Mouse (Mus musculus) layer of hippocampus, postnatal 14 days (tissue): ENCODE results near the gene Med27. TPM values are rescaled to one million over a fixed set of nuclear protein-coding genes. Genes with fewer than 3 reads are reported as not detected.

Experiments
- DNase-seq, 2 experiments: peaks; one replicate each; pipeline ENCODE4 v3.0.0; 2021 to 2022; ENCODE audit warnings: low spot score in 2 of 2, mixed read lengths in 1 of 2
- microRNA-seq, 2 experiments: library from miRNA; unstranded; fragments of <30 nt; microRNA quantifications; one replicate each; pipeline ENCODE4 v1.2.0; 2021
- total RNA-seq, 2 experiments: library from RNA; stranded (reverse); gene quantifications; 2 replicates each; pipeline ENCODE4 v1.2.3; 2021

The Med27 gene
- total RNA-seq, 2 experiments from 2014 or later = 41.5 to 42.0 TPM

DNA sequence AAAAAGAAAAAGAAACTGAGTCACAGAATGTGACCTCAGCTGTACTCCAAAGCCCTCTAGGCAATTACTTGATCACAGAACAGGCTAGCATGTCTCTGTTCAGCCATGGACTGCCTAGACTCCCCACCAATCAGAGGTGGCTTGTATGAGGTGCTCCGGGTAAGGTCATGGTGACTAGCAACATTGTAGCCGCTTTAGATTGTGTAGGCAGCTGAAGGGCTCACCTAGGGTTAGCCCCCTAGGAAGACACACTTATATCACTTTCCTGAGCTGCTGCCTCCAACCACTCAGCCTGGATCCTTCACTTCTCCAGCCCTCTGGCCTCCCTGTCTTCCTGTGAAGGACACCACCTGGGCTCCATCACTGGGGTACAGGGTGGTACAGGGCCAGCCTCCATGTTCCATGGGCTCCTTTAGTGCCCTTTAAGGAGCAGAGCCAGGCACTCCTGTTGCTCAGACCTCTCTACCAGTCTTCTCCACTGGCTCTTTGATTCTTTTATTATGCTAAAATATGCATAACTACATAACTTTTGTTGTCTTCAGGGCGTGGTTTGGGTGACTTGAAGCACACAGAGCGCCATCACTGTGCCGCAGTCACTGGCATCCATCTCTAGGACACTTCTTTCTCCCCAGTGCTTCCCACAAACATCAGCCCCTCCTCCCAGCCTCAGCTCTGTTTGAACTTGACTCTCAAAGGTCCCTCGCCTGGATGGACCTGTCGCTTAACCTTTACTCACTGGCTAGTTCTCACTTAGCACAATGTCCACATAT lies 205.4 kb downstream of the Med27 start:
- DNase-seq = no peak

DNA sequence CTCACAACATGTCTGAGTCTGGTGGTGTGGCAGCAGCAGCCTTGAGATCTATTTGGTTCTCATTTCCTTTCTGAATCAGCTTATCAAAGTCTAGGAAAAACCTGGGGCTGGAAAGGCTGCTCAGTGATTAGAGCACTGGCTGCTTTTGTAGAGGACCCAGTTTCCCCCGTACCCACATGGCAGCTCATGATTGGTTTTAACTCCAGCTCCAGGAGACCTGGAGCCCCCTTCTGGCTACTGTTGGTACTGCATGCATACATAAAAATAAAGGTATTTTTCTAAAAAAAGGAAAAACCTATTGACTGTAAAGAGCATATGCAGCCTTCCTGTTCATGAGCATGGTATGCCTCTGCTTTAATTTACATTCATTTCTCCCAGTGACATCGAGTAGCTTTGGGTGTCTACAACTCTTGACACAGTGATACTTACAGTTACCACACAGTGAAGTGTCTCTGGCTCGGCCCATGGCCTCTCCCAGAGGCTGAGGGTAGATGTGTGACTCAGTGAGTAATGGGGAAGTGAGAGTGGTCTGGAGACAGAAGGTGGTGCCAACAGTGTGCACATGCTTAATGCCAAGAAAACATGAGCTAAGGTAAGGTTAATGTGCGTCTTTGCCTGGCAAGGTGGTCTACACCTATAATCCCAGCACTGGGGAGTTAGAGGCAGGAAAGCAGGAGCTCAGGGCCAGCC lies 207.5 kb downstream of the Med27 start:
- peak in 1 of 2 experiments; percentile 57 for DNase-seq

DNA sequence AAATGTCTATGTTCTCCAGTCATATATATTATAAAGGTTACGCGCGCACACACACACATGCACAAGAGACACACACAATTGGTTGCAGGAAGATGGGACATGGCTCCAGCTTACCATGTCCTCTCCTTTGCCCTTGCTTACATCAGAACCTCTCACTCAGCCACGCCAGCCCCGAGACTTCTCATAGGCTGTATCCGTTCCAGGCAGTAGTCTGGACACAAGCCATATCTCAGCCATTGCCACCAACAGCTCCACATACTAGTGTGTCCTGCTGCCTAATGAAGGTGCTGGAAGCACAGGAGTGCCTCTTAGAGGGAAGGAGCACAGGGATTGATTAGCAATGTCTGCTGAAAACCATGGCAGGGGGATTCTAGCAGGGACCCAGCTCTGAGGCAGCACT lies 211.9 kb downstream of the Med27 start:
- no peak for DNase-seq

DNA sequence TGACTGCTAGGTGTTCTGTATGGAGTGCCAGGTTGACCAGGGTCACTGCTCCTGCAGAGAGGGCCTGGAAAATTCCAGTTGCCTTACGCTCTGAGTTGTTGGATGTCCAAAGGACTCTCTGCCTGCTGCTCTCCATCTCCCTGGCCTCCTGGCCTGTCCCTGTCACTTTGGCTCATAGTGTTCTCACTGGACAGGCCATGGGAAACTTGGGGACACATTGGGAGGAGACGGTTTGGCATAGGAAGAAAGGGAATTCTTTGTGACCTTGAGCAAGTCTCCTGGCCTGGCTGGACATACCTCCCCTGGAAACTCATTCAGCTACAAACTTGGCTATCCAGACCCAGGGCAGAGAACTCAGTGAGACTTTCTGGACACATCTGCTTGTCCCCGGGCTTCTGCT lies 213.3 kb downstream of the Med27 start:
- no peak for DNase-seq

DNA sequence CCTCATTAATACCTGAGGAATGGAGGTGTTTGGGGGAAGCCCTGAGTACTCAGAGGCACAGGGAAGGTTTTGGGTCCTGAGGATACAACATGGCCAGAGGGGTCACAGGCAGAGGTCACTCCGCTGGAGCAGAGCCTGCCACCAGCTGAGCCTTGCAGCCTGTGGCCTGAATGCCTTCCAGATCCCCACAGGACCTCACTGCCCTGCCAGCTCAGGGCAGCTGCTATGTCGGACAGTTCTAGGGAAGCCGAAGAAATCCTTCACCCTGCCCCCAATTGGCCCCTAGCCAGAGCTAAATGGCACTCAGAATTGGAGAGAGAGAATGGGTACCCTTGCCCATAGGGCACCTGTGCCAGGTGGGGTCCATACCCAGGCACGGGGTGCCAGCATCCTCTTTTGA lies 214.8 kb downstream of the Med27 start:
- DNase-seq = no peak

DNA sequence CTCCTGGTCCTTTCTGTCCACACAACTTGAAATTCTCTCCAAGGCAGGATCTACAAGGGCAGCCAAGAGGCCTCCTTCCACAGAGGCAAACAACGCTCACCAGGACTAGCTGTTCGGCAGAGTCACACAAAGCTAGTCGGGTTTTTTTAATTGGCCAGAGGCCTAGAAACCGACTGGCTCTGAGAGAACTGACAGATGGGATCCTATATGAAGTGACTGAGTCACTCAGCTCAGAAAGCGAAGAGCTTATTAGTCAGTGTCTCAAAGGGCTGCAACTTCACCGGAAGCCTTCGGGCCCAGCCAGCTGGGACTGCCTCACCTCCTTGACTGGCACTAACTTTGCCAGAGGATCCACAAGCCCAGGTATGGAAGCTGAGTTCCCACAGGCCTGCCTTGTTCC lies 217.4 kb downstream of the Med27 start:
- peak; percentile 50 to 80 for DNase-seq

DNA sequence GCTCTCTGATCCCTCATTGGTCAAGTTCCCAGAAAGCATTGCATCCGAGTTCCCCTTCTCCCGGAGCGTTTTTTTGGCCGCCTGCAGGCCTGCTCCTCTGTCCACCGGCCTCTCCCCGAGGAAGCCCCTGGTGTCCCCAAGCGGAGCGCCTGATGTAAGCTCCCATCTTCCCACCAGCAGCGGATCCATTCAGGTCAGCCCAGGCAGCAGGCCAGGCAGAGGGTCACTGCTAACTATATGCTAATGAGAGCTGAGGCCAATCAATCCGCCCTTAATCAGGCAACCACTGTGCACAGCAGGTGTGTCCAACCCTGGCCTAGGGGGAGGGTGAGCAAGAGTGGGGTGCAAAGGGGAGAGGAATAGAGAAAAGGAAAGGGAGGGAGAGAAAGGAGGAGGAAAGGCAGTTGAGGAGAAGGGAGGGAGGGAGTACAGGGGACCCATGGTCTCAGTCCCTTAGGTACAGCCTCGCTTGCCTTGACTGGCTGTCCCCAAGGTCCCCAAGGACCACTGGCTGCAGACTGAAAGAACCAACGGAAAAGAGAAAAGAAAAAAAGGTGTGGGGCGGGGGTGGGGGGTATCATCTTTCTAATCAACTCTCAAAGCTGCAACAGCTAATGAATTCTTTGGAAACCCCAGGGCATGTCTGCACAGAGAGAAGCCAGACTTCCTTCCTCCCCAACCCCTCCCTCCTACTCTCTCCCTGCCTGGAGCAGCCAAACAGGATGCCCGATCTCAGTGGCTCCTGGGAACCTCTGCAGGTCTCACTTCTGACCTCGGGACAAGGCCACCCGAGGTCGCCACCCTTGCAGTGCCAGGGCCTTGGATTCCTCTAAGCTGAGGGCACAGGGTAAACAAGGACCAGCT lies 219.2 kb downstream of the Med27 start:
- no peak for DNase-seq

DNA sequence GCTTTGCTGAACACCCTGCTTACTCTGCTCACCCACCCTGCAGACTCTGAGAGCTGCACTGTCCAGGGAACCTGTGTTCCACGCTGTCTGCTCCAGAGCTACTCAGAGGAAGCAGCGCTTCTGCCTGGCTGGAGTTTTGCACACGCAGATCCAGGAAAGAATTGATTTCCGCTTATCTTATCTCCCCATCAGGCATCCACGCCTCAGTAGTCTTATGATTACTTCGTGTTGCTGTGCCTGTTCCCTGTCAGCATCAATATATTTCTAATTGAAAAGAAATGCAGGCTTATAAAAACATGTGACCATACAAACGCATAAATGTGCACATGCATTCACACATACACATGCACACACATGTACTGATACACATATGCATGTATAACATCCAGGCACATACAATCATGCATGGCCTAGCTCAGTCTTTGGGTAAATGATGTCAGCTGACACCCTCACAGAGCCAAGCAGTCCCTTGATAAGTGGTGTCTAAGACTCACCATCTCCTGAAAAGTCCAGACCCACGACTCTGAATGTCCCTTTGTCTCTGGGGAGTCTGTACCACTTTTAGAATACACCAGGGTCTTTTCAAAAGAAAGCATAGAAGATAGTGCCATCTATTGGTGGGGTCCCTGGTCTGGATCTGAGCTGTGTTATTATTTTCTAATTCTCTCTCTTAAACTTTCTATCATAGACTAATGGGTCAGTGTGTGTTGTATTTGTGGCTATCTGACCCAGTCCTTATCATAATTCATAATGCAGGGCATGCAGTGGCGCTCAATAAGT lies 225.5 kb downstream of the Med27 start:
- peak in 1 of 2 experiments; percentile 23 for DNase-seq

DNA sequence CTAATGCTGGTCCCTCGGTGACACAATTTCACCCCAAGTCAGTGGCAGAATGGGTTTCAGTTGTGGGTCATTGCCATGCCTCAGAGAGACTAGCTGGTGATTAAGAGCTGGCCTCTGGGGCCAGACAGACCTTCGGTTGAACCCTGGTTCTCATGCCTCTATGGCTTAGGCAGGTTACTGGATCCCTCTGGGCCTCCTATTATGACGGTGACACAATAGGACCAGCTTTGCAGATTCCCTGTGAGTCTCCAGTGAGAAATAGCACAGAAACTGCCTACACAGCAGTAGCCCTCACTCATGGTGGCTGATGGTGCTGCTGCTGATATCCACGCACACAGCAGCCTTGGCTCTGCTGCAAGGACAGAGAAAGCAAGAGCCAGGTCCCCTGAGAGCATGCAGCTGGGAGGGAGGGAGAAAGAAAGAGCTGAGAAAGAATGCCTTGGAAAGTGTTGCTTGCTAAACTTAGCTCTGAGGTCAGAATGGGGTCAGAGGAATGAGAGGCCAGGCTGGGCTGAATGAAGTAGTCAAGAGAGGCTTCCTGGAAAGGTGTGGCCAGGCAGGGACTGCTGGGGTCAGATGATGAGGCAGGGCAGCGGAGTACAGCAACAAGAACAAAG lies 226.3 kb downstream of the Med27 start:
- DNase-seq = no peak

DNA sequence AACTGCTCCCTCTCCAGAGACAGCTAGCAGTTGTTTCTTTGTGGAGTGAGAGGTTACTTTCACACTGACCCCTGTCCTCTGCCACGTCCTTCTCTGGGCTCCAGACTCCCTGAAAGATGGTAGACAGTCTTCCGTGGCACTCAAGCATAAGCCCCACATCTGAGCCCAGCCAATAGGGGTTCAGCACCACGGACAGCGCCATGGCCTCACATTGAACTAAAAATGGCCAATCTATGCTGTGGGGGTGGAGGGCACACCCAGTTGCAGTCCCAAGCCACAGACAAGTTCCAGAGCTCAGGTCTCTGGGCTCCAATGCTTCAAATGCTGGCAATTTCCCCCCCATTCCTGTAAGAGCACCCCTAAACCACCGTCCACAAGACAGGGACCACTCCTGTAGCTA lies 227.0 kb downstream of the Med27 start:
- no peak for DNase-seq

DNA sequence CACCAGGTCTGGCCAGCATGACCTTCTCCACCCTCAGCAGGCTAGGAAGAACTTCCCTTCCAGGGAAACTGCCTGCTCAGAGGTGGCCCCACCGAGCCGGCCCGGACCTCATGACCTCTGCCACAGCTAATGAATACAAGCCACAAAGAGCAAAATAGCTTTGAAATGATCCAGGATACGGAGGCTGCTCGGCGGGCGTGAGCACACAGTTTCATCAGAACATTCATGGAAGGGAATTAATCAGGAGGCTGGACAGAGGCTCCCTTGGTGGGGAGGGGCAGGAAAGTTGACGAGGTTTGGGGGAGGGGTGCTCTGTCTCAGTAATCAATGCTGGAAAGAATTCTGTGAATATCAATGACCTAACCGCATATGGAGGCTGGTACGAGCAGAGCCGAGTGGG lies 227.6 kb downstream of the Med27 start:
- DNase-seq = no peak

Small RNA genes within 50 kb of the gene (microRNA-seq; reads per million reads assigned to microRNA genes)
- gene Mir133c = 0 reads per million in 2 experiments

Other genes starting within 250 kb of the Med27 start
- gene Setx, start 222.6 kb upstream of the Med27 start, total RNA-seq = 10 to 100 TPM; 43.8 to 52.8 TPM
- gene Ntng2, start 93.8 kb upstream of the Med27 start, total RNA-seq = 100 to 1,000 TPM; 106 to 115 TPM